Mouse (Mus musculus) bone marrow macrophage, adult 2 months (primary cell): ENCODE measurements around the gene B830017H08Rik. TPM values are rescaled to one million over a fixed set of nuclear protein-coding genes. Genes with fewer than 3 reads are reported as not detected.

Source experiments
- H3K27ac ChIP-seq: 2 replicates; pipeline ENCODE4 v1.5.1; 2012; ENCODE audit warnings: low read depth, low read length; ENCODE audit not compliant: insufficient read depth
- H3K4me1 ChIP-seq: 2 replicates; pipeline ENCODE4 v1.6.1; 2012; ENCODE audit warnings: low read length; ENCODE audit not compliant: control insufficient read depth, insufficient read depth
- H3K4me3 ChIP-seq: 2 replicates; pipeline ENCODE4 v1.5.1; 2012; ENCODE audit warnings: mild to moderate bottlenecking, low read length, moderate library complexity; ENCODE audit not compliant: insufficient read depth
- CTCF ChIP-seq: IDR thresholded peaks from 2 replicates; pipeline ENCODE4 v1.5.1; 2012; ENCODE audit warnings: low read depth, mild to moderate bottlenecking, low read length, moderate library complexity
- POLR2A ChIP-seq: IDR thresholded peaks from 2 replicates; pipeline ENCODE4 v1.6.1; 2012; ENCODE audit warnings: mild to moderate bottlenecking, low read depth, low read length, borderline replicate concordance
- polyA plus RNA-seq: library from polyadenylated mRNA; stranded (reverse); fragments of >200 nt; gene quantifications from 2 replicates; pipeline ENCODE4 v1.2.4, GENCODE M21; 2012; ENCODE audit not compliant: missing spikeins, insufficient read depth, insufficient read length

The B830017H08Rik gene
- not detected in 2 replicates for polyA plus RNA-seq

DNA sequence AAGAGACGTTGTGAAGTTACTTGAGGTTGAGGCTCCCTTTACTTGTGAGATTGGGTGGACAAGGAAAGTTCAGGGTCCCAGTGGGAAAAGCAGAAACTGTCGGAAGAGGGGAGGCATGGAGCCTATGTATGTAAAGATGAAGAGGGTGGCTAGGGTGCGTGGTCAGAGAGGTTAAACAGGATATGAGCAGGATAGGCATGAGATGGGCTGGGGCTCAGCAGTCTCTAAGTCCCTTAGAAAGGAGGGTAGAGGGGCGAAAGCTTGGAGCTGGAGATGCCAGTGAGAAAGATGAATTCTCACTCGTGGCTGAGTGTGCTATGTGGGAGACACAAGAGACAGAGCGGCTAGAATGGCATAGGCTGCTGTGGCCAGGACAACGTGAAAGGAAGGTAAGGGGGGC, at the start of gene B830017H08Rik:
TSS of gene B830017H08Rik (plus strand) at position 301 of the 400 bp plus-strand sequence.
- H3K4me3 ChIP-seq = peak within 1 kb of the TSS; percentile 32
- H3K27ac ChIP-seq = no peak within 1 kb of the TSS
- TF ChIP-seq CTCF (no peak), POLR2A (no peak)
- H3K4me1 ChIP-seq = no peaks in the 10 kb centered on the region

DNA sequence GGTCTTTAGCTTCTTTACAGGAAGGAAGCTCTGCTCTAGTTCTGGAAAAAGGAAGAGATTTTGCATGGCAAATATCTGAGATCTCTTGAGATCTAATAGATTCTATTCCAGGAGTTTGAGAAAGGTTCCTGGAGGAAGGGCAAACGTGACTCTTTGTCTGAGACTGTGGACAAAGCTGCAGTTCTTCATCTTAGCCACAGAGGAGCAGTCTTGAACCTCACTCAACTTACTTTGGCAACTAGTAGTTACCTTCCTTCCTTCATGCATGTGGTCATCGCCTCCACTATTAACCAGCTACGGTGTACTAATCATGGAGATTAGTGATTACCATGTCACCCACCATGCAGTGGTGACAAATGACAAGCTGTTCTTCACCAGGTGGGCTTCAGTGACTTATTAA, 47.6 kb upstream of the B830017H08Rik start:
- Histone ChIP-seq H3K4me3 (no peak overlapping the region), H3K27ac (no peak overlapping the region), H3K4me1 (0 out of 2 replicates have a peak, but pooled peaks cover 2% of the 10 kb centered on the region)
- TF ChIP-seq POLR2A (no peak), CTCF (no peak)

DNA sequence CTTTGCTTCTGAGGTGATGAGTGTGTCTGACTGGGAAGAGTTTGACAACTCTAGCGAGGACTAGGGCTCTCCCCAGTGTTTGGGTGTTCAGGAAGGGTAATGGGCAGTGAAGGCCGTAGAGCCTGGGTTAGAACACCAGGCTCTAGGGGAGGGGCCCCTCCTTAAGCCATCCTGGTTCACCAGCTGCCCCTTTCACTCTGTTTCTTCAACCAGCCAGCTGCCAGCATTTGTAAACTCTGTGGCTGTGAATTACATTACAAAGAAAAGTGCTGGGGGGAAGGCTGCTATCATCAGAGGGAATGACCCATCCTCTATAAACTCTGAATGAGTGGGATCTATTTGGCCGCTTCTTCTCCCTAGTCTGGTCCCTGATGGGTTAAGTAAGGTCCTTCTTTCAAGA, 40.2 kb upstream of the B830017H08Rik start:
- no peak overlapping the region for H3K27ac ChIP-seq
- TF ChIP-seq CTCF (no peak), POLR2A (no peak)
- peaks cover 3% of the 10 kb centered on the region; the same call in 1 of the 2 replicates for H3K4me1 ChIP-seq
- H3K4me3 ChIP-seq = no peak overlapping the region

DNA sequence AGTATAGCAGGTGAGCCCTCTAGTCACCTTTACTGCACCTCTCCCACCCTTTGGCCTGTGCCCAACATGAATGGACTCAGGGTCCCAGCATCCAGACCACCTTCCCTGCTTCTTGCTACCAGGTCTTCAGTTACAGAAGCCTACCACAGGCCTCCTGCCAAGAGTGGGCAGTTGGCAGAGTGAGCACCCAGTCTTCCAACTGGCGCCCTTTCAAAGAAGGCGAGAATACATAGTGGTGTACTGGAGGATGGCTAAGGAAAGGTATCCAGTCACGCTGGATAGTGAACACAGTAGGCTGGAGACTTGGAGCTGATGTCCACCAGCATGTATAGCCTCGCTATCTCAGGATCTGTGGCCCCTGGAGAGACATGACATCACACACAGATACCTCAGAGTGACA, 38.9 kb upstream of the B830017H08Rik start:
- no peak overlapping the region for H3K4me3 ChIP-seq
- H3K27ac ChIP-seq = no peak overlapping the region
- peaks cover 3% of the 10 kb centered on the region; the same call in 1 of the 2 replicates for H3K4me1 ChIP-seq
- TF ChIP-seq CTCF = no peak
- no peak for TF ChIP-seq POLR2A

DNA sequence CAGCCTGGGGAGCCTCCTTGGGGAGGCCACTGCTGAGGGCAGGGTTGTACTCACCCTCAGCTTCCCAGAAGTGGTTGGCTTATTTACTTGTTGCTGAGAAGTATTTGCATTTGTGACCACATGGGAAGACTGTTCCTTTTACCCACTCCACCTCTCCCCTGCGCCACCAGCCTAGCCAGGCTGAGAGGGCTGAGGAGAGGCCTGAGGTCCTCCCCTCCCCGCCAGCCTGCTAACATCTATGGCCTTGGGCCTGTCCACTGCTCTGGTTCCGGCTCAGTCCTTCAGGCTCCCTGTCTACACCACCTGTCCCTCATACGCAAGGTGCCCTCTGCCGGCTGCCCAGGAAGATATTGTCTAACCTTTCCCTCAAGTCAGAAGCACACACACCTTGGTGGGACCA, 37.3 kb upstream of the B830017H08Rik start:
- Histone ChIP-seq H3K4me1 (peaks cover 3% of the 10 kb centered on the region; the same call in 1 of the 2 replicates), H3K27ac (no peak overlapping the region), H3K4me3 (no peak overlapping the region)
- TF ChIP-seq CTCF (no peak), POLR2A (no peak)

DNA sequence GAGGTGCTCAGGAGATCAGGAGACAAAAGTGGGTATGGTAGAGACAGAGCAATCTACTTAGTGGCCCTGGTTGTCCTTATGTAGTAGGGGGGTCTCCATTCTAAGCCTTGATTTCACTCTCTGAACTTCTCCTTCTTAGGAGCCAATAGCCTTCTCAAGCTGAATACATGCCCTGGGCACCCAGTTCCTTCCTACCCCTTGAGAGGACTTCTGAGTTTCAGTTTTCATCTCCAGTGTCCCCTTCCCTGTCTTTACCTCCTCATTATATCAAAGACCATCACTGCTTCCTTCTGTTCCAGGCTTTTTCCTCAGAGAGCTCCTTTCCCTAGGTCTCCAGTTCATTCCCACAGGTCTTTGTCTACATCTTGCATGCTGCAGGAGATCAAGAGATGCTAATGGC, 36.4 kb upstream of the B830017H08Rik start:
- no peak overlapping the region for H3K27ac ChIP-seq
- peaks cover 3% of the 10 kb centered on the region; the same call in 1 of the 2 replicates for H3K4me1 ChIP-seq
- TF ChIP-seq POLR2A (no peak), CTCF (no peak)
- H3K4me3 ChIP-seq = peak overlapping the region; percentile 16; the same call in 1 of the 2 replicates

DNA sequence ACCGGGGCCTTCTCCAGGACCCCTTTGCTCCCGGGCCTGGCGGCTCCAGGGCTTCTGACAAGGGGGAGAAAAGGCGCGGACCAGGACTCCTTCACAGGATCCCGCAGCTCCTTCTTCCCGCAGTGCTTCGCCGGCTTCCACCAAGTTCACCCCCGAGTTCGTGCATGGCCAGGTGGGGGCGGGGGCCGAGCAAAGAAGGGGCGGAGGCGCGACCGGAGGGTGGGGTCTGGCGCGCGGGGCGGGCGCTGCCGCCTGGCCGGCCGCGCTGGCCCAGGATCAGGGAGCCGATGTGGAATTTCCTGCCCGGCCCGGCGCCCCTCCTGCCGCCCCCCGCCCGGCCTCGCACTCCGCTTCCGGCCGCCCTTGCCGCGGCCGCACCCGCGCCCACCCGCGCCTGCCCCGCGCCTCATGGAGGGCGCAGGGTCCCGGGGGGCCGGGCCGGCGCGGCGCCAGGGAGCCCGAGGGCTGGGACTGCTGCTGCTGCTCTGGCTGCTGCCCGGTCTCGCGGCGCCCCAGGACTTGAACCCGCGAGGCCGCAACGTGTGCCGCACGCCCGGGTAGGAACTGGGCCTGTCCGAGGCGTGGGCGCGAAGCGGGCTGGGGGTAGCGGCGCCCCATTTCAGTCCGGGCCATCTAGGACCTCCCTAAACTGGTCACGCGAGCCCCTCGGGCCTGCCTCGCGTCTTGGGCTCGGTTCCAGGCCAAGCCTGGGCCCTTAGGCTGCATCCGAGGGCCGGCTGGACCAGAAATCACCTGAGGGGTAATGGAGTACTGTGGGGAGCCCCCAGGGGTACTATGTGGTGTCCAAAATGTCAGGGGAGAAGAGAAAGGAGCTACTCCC, 35.7 kb upstream of the B830017H08Rik start, which contains the start of gene Scarf2:
TSS of gene Scarf2 (plus strand) at position 312 of the 841 bp plus-strand sequence.
- Histone ChIP-seq H3K27ac (no peak within 1 kb of the TSS), H3K4me3 (peak within 1 kb of the TSS; percentile 16), H3K4me1 (peaks cover 3% of the 10 kb centered on the region; the same call in 1 of the 2 replicates)
- TF ChIP-seq CTCF (no peak), POLR2A (no peak)

DNA sequence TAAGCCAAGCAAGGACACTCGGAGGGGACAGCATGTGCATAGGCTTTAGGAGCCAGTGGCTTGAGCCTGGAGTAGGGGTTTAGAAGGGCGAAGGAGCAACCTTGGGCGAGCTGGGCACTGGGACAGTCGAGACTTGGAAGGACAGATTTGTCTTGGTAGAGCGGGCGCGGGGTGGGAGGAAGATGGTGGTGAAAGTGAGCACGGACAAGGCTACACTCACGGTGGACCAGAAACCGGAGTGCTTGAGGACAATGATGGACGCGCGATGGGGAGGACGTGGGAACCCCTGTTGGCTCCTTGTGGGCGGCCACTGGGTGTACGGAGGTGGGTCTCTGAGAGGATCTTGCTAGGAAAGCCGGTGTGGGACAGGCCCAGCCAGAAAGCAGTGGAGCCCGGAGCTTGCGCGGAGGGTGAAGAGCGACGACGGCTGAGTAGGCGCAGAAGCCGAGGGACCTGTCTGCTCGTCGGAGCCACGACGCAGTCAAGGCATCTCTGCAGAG, 35.1 kb upstream of the B830017H08Rik start:
- Histone ChIP-seq H3K4me1 (peaks cover 5% of the 10 kb centered on the region; the same call in 1 of the 2 replicates), H3K4me3 (no peak overlapping the region), H3K27ac (no peak overlapping the region)
- TF ChIP-seq CTCF (no peak), POLR2A (no peak)

DNA sequence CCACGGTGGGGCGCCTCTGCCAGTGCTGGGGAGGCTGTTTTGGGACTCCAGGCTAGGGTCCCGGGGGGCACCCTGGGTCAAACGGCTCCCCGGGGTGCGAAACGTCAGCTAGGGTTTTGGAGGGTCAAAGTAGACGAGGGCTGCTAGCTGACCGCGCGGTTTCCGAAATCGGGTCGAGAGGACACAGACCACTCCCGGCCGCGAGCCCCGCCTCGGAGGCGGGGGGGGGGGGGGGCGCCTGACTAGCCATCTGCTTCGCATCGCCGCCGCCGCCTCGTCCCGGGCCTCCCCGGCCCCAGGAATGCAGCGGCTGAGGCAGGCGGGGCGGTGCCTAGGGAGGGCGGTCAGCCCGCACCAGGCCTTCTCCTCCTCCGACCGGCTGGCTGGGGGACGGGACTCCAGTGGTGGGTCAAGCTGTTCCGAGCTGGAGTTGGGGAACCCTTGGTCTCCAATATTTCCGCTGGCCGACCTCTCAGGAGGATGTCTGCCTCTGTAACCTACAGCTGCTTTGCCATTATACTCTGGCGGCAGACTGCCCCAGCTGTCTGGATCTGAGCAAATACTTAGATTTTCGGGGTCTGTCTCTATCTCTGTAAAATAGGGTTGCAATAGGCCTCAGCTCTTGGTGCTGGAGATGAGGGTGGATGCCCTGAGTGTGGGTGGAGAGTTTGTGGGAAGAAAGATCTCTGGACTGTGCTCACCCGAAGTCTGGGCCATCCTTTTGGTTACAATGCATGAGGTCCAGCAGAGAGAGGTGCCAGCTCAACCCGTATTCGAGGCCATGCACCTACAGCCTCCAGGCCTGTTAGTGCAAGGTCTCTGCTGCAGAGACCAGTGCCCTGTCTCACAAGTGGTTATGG, 34.4 kb upstream of the B830017H08Rik start:
- TF ChIP-seq CTCF = no peak
- Histone ChIP-seq H3K4me3 (no peak overlapping the region), H3K4me1 (peaks cover 6% of the 10 kb centered on the region; the same call in 1 of the 2 replicates), H3K27ac (no peak overlapping the region)
